Mouse (Mus musculus): ENCODE results near the gene Sh3pxd2a. TPM values are rescaled to one million over a fixed set of nuclear protein-coding genes. Genes with fewer than 3 reads are reported as not detected.

Sh3pxd2a gene
- total RNA-seq, 2 experiments from 2014 or later = 35.5 to 36.6 TPM

DNA sequence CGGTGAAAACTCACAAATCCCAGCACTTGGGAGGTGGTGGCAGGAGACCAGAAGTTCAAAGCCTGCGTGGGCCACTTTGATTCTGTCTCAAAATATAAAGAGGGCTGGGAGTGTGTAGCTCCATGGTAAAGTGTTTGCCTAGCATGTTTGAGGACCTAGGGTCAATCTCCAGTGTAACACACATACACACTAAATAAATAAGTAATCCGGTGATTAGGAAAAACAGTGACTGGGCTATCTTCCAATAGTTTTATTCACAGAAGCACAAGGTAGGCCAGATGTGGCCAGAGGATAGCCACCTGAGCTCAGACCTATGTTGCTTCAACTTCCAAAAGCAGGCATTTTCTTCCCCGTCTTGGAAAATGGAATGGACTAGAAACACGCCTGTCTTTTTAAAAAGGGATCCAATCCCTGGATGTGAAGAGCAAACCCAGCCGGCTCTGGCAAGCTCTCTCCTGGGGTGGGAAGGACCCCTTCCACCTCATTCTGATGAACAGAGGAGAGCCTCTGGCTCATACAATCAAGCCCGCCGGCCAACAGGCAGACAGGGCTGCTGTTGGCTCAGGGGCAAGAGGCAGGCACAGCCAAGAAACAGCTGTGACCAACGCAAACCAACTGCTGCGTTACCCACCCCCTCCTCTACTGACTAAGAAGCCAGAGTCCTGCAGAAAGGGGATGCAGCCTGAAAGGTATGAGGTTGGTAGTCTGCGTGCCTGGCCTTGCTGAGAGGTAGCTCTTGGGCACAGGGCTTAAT lies 140.9 kb downstream of the Sh3pxd2a start:
- DNase-seq = no peak
- intact Hi-C loops (cut with DNase I) = no loop called here

DNA sequence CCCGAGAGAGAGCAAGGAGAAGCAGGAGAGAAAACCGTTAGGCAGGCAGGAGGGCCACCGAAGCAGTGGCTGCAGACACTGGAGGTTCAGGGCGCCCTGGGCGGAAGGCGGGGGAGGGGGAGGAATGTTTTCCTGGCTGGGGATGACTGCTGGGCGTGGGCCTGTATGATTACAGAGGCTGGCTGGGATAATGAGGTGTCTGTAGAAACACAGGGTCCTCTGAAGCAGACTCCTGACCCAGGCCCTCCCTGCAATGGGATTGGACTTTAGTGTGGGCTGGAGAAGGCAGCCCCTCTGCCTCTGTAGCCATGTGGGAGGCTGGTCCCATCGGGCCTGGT lies 143.9 kb downstream of the Sh3pxd2a start:
- intact Hi-C loops (cut with DNase I) = no loop called here
- peak in 1 of 2 experiments; percentile 67 for DNase-seq

- DNase-seq = no peak
- intact Hi-C loops (cut with DNase I) = loop anchor here (5.0 kb wide), 1 partner anchor 37 kb away; no protein-coding TSS in a partner anchor
Measured at GRCm38 (mm10) chr19:47319521-47320330, 144.5 kb downstream of the Sh3pxd2a start.

DNA sequence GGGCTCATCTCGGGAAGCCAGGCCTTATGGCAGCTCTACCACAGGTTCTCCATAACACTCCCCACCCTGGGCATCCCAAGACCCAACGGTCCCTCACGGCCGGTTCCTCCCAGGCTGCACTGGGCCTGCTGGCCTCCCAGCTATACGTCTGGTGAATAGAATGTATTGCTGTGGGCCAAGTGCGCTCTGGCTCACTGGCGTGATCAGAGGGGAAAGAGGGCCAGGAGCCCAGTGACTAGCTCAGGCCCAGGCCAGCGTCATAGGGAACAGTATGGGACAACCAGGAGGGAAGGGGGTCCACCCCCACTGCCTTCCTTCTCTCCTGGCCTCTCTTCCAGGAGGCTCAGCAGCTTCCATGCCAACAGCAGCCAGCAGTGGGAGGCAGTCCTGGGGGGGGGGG lies 145.1 kb downstream of the Sh3pxd2a start:
- no peak for DNase-seq
- intact Hi-C loops (cut with DNase I) = loop anchor here (5.0 kb wide), 1 partner anchor 37 kb away; no protein-coding TSS in a partner anchor

DNA sequence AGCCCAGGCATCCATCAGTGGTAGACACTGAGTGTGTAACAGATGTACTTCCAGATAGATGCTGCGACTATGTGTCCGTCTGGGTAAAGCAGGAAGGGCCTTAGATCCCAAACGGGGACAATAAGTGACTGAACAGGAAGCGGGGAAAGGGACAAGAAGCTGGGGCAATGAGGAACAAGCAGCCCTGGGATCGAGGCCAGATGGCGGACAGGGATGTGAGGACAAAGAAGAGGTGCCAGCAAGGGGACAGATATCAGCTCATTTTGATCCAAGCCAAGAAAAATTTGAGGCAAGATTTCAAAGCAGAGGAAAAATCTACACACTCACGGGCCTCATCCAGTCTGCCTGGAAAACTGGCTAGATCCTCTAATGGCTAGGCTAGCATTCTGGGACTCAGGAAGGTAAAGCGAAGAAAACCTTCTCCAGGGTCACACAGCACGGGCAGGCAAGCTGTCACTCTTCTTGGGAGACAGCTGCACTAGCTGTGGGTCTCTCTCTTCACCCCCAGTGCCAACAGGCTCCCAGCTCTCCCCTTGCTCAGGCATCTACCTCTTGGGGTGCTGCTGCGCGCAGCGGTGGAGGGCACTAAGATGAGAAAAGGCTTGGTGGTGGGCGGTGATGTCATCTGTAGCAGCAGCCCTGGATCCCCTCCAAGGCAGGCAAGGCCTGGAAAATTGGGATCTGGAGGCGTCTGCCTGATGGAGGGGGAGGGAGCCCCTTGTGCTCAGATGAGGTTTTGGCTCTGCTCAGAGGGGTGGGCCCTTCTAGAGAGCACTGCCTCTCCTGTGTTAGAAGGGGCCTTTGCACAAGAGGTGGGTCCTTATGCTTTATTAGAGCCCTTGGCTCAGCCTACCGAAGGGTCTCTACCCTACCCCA lies 146.9 kb downstream of the Sh3pxd2a start:
- intact Hi-C loops (cut with DNase I) = loop anchor here (5.0 kb wide), 1 partner anchor 35 kb away; no protein-coding TSS in a partner anchor
- no peak for DNase-seq

DNA sequence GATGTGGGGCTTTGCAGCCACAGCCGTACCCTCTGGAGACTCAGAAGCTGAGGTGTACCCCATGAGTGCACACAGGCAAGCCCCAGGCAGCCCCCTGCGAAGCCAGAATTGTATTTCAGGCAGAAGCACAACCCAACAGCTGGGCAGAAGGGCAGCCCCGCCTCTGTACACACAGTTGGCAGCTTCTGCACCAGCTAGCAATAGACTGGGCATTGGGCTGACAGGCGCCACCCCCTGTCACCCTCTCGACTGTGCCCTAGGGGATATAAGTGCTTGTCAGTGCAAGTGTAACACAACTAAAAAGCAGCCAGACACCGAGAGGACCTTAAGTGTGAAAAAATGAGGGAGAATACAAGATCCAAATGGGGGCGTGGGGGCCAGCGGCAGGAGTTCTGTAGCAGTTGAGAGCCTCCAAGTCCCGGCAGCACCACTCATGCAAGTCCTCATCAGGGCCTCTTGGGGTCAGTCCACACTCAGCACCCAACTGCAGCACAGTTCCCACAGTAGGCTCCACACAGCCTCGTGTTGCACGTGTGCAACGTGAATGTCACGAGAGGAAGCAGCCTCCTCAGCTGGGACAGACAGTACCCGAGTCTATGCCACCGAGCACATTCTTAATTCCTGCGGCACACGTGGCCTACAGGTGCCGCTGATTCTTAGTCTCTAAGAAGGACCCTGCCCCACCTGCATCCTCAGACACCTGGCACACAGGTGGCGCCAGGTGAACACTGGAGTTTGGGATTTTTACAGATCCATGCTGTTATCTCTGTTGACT lies 147.7 kb downstream of the Sh3pxd2a start:
- no peak for DNase-seq
- intact Hi-C loops (cut with DNase I) = loop anchor here (5.0 kb wide), 1 partner anchor 34 kb away; no protein-coding TSS in a partner anchor

GRCm38 (mm10) chr19:47315917-47316265 lies 148.3 kb downstream of the Sh3pxd2a start:
- intact Hi-C loops (cut with DNase I) = loop anchor here (5.0 kb wide), 1 partner anchor 34 kb away; no protein-coding TSS in a partner anchor
- DNase-seq = no peak

DNA sequence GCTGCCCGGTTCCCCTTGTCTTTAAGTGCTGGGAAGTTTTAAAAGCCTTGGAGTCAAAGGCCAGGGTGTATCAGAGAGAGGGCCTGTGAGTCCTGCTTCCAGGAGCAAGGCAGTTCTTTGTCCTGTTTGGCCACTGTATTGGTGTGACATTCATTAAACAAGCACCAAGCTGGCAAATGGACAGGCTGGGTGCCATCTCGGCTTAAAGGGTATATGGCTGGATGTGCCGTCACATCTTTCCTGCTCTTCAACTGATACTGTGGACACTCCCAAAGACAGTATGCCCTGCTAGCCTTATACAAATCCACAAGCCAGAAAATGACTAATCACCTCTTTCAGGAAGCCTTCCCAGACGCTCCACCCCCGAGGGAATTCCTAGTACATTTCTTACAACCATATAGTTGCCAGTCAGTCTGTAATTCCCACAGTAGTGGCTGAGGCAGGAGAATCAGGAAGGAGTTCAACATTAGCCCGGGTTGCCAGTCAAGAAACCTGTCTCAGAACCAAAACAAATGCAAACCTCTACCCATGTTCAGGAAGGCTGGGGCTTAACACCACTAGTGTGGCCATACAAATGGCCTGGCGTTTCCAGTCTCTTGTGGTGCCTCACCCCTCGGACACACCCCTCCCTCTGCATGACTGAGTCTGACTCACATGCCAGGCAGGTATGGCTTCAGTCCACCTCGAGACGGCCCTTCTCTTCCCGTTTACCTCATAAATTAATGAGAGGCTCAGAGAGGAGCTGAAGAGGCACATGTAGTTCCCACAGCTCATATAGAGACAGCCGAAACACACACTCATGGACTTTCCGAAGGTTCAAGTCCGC lies 148.9 kb downstream of the Sh3pxd2a start:
- intact Hi-C loops (cut with DNase I) = loop anchor here (5.0 kb wide), 1 partner anchor 33 kb away; no protein-coding TSS in a partner anchor
- no peak for DNase-seq

DNA sequence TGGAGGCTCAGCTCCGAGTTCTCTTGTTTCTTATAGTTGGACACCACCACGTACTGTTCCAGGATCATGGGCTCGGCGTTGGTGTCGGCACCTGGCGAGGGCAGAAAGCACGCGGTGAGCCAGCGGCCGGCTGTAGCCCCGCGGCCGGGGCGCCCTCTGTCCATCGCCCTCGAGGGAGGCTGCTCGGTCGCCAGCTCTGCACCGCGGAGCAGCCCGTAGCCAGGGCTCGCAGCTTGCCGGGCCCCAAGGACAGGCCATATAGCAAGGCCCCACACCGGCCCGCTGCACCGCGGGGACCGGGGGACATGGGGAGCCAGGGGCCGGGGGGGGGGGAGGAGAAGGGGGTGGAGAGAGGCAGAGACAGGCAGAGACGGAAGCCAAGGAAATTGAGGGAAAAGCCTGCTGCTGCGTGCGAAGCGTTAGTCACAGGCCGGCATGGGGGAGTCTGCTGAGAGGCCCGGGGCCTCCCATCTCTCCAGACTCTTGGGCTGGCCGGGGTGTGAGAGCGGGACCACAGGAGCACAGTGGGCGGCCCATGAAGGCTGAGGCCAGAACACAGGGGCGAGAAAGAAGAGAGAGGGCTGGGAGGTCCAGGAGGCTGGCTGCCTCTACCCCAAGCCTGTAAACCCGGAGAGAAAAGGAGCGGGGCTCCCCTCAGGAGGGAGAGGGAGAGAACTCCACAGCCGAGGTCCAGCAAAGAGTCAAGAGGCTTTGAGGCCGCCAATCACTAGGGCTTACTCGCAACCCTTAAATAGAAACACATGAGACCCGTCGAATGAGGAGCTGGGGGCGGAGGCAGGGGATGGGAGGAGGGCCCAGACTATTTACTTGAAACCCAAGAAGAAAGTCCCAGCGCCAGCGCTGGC lies 149.9 kb downstream of the Sh3pxd2a start:
- peak; percentile 73 to 81 for DNase-seq
- intact Hi-C loops (cut with DNase I) = no loop called here

DNA sequence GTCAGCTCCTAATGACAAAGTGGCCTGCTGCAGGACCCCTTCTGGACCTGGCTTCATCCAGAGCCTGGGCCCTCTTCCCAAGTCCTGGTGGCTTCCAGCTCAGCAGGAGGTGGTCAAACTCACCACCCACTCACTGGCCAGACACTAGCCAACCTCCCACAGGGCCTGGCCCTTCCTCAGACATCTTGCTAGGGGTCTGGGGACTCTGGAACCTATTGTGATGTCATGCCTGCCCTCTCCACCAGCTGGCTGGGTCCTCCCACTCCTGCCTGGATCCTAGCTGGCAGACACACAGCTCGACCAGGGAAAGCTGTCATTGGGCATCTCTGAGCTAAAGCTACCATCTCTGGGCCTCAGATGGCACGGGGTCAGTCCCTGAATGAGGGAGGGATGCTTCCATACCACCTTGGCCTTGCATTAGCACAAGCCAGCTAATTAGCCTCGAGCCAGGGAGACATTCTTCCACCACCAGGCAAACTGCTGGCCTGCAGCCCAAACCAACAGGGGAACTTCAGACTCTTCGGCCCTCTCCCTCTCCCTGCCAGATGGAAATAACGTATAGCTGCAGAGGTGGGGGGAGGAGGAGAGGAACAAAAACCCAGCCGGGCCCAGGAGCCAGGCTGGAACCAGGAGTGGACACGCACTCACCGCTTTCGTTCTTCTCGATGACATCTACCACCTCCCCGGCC lies 150.7 kb downstream of the Sh3pxd2a start:
- no peak for DNase-seq
- intact Hi-C loops (cut with DNase I) = no loop called here

GRCm38 (mm10) chr19:47311162-47311561 lies 153.0 kb downstream of the Sh3pxd2a start:
- intact Hi-C loops (cut with DNase I) = no loop called here
- no peak for DNase-seq

DNA sequence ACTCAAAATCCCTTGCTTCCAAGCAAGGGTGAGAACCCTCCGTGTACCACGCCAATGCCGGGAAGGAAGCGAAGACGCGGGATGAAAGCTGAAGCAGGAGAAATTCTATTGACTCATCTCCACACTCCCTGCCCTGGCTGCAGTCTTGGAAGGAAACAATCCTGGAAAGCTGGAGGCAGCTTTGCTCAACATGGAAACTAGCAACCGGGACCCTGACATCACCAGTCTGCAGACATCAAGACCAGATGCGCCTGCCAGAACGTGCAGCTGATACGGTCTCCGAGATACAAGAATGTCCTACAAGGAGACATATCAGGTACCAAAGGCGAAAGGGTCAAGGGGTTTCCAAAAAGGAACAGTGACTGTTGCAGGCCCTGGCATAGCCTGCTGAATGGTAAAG lies 154.4 kb downstream of the Sh3pxd2a start:
- no peak for DNase-seq
- intact Hi-C loops (cut with DNase I) = no loop called here

DNA sequence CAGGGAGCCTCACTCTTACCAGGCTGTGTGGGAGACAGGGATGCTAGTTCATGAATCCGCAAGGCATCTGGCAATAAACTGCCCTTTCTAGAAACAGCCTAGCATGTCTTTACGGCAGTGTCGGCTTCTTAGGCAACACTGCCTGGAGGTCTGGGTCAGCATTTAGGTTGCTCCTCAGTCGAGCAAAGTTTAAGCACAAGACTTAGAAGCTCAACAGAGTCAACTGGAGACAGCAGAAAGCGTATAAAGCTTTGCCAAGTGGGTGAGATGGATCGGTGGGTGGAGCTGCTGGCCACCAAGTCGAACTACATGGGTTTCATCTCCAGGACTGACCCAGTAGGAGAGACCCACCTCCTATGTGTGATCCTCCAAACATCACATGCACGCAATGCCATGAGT lies 157.3 kb downstream of the Sh3pxd2a start:
- no peak for DNase-seq
- intact Hi-C loops (cut with DNase I) = no loop called here

DNA sequence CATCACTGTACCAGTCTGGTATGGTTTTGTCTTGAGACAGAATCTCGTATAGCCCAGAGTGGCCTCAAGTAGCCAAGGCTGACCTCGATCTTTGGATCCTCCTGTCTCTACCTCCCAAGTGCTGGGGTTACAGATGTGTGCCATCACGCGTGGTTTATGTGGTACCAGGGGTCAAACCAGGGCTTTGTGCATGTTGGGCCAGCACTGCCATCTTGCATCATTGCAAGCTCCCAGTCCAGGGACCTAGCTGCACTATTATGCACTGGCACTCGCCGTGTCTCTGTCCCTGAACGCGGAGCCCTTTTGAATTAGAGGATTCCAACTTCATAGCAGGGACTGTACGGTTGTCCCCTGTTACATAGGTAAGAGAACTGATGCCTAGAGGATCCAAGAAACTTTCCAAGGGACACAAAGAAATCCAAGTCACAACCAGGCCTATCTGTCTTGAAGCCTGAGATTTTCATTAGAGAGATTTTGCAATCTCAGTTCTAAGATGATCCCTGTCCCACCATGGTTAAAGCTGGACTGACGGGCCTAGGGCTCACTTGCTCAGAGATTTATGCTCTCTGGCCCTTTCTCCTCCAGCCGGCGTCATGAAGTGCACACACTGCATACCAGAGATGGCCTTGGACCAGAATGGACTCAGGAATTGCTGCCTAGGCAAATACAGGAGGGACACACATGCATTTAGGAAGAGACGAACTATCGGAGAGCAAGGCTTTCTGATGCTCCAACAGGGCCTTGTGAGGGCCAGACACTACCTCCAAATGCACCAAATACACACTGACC lies 157.9 kb downstream of the Sh3pxd2a start:
- intact Hi-C loops (cut with DNase I) = no loop called here

GRCm38 (mm10) chr19:47305401-47305800 lies 158.8 kb downstream of the Sh3pxd2a start:
- DNase-seq = no peak
- intact Hi-C loops (cut with DNase I) = no loop called here

More for the DNA sequence above, 157.9 kb downstream of the Sh3pxd2a start:
- DNase-seq = no peak

- peak in 1 of 2 experiments; percentile 11 for DNase-seq
Measured at GRCm38 (mm10) chr19:47304170-47304745, 159.9 kb downstream of the Sh3pxd2a start.

More at GRCm38 (mm10) chr19:47304170-47304745, 159.9 kb downstream of the Sh3pxd2a start:
- intact Hi-C loops (cut with DNase I) = no loop called here
